Mouse (Mus musculus) midbrain, embryonic 13.5 days (tissue): ENCODE measurements at regions not wholly inside any gene's neighbourhood (a gene's known extent, or its start where the extent isn't known, plus 50 kb on each side); places are given as distances from the start of the nearest gene placed in this dataset.

Source experiments
- ATAC-seq: fragments of 200-750 bp; cut with Nextera tagmentation; 2 replicates; pipeline ENCODE4 v1.8.0; 2017; ENCODE audit warnings: mild to moderate bottlenecking, moderate TSS enrichment, moderate library complexity
- H3K27ac ChIP-seq: fragments of 300-500 bp; sonication (generic); 2 replicates; pipeline ENCODE4 v1.5.1; 2015; ENCODE audit warnings: inconsistent platforms, mild to moderate bottlenecking, moderate library complexity
- H3K27me3 ChIP-seq: fragments of 300-500 bp; sonication (generic); 2 replicates; pipeline ENCODE4 v1.6.1; 2015; ENCODE audit warnings: mild to moderate bottlenecking, inconsistent platforms
- H3K36me3 ChIP-seq: fragments of 300-500 bp; sonication (generic); 2 replicates; pipeline ENCODE4 v1.6.1; 2015; ENCODE audit warnings: mild to moderate bottlenecking, inconsistent platforms
- H3K4me1 ChIP-seq: fragments of 300-500 bp; sonication (generic); replicated peaks from 2 replicates; pipeline ENCODE4 v1.6.1; 2015; ENCODE audit warnings: inconsistent platforms
- H3K4me2 ChIP-seq: fragments of 300-500 bp; sonication (generic); replicated peaks from 2 replicates; pipeline ENCODE4 v1.6.1; 2015; ENCODE audit warnings: moderate library complexity, mild to moderate bottlenecking, inconsistent platforms
- H3K4me3 ChIP-seq: fragments of 300-500 bp; sonication (generic); replicated peaks from 2 replicates; pipeline ENCODE4 v1.5.1; 2015; ENCODE audit warnings: mild to moderate bottlenecking, inconsistent platforms
- H3K9ac ChIP-seq: fragments of 300-500 bp; sonication (generic); replicated peaks from 2 replicates; pipeline ENCODE4 v1.6.1; 2015; ENCODE audit warnings: mild to moderate bottlenecking, inconsistent platforms
- H3K9me3 ChIP-seq: fragments of 300-500 bp; sonication (generic); 2 replicates; pipeline ENCODE4 v1.6.1; 2016; ENCODE audit warnings: mild to moderate bottlenecking, inconsistent platforms
- WGBS: fragments of 180-500 bp; shearing (Covaris S2); methylation state at CpG from one replicate; pipeline ENCODE4 v1.1.7; 2015; 5-methylcytosine and 5-hydroxymethylcytosine counted together

DNA sequence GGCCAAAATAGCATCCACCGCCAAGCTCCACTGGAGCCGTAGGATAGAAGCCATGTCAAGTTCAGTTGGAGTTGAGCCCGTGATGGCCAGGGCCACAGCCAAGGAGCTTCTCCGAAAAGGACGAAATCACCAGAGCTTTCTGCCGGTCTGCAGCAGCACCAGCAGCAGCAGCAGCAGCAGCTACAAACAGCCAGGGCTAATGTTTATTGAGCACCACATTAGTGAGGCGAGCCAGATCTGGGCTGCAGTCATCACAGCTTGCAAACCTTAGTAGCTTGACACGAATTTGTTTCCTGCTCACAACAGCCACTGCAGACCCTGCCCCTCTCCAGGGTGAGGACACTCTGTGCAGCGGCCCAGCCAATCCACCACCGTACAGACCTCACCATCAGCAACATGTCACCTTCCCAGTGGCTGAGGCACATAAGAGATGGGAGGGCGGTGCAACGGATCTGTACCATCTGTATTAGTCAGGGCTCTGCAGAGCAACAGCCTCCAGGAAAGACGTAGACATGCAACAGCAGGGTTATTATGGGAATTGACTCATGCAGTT is 222.5 kb upstream of the Zmiz1 start:
- WGBS, result 85% methylated on average over 13 of the region's 13 CpGs
- Histone ChIP-seq H3K36me3 (no peaks in the 10 kb centered on the region), H3K27me3 (no peaks in the 10 kb centered on the region), H3K9me3 (no peaks in the 10 kb centered on the region), H3K27ac (no peak overlapping the region), H3K4me2 (no peak overlapping the region), H3K4me1 (peaks cover 20% of the 10 kb centered on the region; the same call in 1 of the 2 replicates), H3K4me3 (no peak overlapping the region), H3K9ac (no peak overlapping the region)
- 0 out of 2 replicates have a peak, but pooled peaks have one; percentile 46 for ATAC-seq

DNA sequence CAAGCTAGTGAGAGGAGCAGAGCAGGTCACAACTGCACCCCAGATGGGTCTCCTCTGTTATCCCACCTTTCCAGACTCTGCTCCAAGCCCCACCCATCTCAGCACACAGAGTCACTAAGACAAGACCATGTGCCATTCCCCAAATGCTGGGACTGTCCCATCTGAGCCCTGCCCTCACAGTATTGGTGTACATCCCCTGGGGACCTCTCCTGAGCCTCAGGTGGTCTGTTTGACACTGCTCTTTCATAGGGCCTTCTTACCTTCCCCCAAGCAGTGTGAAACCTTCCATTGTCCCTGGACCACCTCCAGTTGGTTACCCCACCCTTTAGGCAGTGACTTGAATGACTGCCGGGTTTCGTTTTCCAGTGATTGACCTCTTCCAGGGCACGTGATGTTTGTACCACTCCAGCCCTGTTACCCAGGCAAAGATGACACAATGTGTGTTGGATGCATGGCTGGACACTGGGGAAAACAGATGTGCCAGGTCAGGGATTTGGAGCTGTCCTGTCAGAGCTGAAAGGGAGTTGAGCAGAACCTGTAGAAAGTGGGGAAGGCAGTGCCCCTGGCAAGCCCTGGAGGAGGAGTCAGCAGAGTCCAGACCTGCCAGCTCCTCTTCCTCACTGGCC is 219.5 kb upstream of the Zmiz1 start:
- Histone ChIP-seq H3K4me2 (no peak overlapping the region), H3K4me1 (peaks cover 26% of the 10 kb centered on the region), H3K9ac (no peak overlapping the region), H3K4me3 (no peak overlapping the region), H3K27ac (no peak overlapping the region), H3K36me3 (no peaks in the 10 kb centered on the region), H3K9me3 (no peaks in the 10 kb centered on the region), H3K27me3 (no peaks in the 10 kb centered on the region)
- 65% methylated on average over 3 of the region's 3 CpGs for WGBS
- no peak for ATAC-seq

DNA sequence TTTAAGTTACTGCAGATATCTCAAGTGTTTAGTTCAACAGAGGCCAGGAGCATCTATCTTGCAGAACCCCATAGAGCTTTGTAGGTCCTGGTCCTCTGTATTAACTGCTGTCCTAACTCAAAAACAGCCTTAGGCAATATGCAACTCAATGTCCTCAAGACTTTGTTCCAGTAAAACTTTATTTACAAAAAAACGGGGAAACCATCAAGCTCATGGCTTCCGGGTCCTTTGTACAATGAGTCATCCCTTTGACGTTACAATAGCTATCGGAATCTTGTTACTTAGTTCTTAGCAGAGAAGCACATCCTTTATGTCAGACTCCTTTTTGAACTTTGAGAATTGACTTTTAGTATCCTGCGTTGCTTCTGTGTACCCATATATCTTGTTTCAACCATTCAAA is 216.2 kb upstream of the Zmiz1 start:
- no peak overlapping the region for H3K4me3 ChIP-seq
- H3K4me2 ChIP-seq, result no peak overlapping the region
- H3K9me3 ChIP-seq, result no peaks in the 10 kb centered on the region
- H3K27me3 ChIP-seq, result no peaks in the 10 kb centered on the region
- ATAC-seq, result no peak
- H3K36me3 ChIP-seq, result no peaks in the 10 kb centered on the region
- H3K4me1 ChIP-seq, result peaks cover 20% of the 10 kb centered on the region
- 89% methylated on average over 5 of the region's 5 CpGs for WGBS
- 0 out of 2 replicates have a peak overlapping the region, but pooled peaks have one; percentile 19 for H3K27ac ChIP-seq
- H3K9ac ChIP-seq, result no peak overlapping the region

DNA sequence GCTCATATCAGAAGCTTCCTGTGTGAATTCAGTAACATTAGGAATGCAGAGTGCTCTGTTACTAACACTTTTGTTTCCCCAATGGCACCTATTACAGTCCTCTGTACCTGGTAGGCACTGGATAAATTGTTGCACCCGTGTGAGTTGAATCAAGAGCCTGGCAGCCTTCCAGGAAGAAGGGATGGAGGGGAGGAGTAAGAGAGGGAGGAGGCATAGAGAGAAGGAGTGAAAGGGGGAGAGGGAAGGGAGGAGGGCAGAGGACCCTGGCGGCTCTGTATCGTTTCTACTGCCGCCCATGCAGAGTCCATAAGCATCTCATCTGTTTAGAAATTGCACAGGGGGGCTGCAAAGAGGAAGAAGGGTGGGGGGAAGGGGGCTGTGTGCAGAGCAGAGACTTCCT is 215.7 kb upstream of the Zmiz1 start:
- Histone ChIP-seq H3K36me3 (no peaks in the 10 kb centered on the region), H3K4me1 (peaks cover 20% of the 10 kb centered on the region), H3K27ac (peak overlapping the region; percentile 19; the same call in 1 of the 2 replicates), H3K4me3 (no peak overlapping the region), H3K9me3 (0 out of 2 replicates have a peak, but pooled peaks cover under 1% of the 10 kb centered on the region), H3K4me2 (no peak overlapping the region), H3K27me3 (no peaks in the 10 kb centered on the region), H3K9ac (no peak overlapping the region)
- 33% methylated on average over 4 of the region's 4 CpGs for WGBS
- ATAC-seq, result 0 out of 2 replicates have a peak, but pooled peaks have one; percentile 32

DNA sequence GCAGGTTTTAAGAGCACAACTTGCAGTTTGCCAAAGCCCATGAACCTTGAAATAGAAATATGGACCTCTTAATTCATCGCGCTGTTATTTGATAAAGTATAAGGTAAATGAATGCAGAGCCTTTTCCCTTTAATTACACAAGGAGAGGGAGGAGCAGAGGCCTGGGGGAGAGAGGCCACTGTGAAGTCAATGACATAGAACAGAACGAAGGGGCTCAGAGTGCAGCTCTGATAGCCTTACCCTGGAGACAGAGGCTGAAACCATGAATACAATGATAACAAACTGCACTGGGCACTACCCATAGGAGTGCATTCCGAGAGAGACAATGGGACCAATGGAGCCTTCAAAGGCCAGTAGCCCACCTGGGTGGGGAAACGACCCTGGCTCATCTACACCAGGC is 215.3 kb upstream of the Zmiz1 start:
- H3K9me3 ChIP-seq, result 0 out of 2 replicates have a peak, but pooled peaks cover 5% of the 10 kb centered on the region
- H3K4me3 ChIP-seq, result no peak overlapping the region
- H3K27me3 ChIP-seq, result no peaks in the 10 kb centered on the region
- peak overlapping the region; percentile 19; the same call in 1 of the 2 replicates for H3K27ac ChIP-seq
- no peaks in the 10 kb centered on the region for H3K36me3 ChIP-seq
- peaks cover 20% of the 10 kb centered on the region for H3K4me1 ChIP-seq
- no peak overlapping the region for H3K9ac ChIP-seq
- ATAC-seq, result 0 out of 2 replicates have a peak, but pooled peaks have one; percentile 30
- no peak overlapping the region for H3K4me2 ChIP-seq
- 52% methylated on average over 5 of the region's 5 CpGs for WGBS

DNA sequence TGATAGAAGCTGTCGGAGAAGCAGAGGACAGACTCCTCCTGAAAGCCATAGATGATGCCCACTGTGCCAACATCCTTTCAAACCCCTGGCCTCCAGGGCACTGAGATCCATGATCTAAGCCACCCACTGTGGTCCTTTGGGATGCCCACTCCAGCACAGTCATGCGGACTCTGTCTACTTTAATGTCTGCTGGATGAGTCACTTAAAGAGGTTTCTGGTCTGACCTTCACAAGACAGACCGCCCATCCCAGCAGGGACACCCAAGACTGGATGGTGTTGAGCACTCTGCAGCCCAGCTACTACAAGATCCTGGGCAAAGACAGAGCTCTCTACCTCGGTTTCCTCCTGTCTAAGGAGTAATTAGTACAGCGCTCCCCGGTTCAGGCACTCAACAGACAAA is 214.1 kb upstream of the Zmiz1 start:
- no peaks in the 10 kb centered on the region for H3K36me3 ChIP-seq
- no peak overlapping the region for H3K4me2 ChIP-seq
- no peaks in the 10 kb centered on the region for H3K27me3 ChIP-seq
- no peak overlapping the region for H3K4me3 ChIP-seq
- WGBS, result 93% methylated on average over 6 of the region's 6 CpGs
- no peak for ATAC-seq
- peaks cover 17% of the 10 kb centered on the region for H3K4me1 ChIP-seq
- H3K9me3 ChIP-seq, result 0 out of 2 replicates have a peak, but pooled peaks cover 5% of the 10 kb centered on the region
- no peak overlapping the region for H3K9ac ChIP-seq
- H3K27ac ChIP-seq, result no peak overlapping the region

DNA sequence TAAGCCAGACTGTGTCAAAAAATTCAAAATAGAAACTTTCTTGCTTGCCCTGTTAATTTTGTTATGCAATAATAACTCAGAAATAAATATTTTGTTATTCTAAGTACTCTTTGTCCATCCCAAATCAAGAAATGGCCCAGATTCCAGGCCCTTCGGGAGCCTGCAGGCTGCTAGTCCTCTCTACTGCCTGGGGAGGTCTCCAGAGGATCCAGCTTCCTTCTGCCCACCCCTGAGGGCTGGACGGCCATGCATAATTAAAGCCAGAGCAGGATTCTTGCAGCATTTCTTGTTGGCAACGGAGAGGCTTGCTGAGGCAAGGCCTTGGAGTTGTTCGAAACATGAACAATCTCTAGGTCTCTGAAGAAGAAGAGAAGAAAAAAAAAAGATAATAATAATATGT is 213.3 kb upstream of the Zmiz1 start:
- Histone ChIP-seq H3K4me3 (no peak overlapping the region), H3K4me1 (peaks cover 17% of the 10 kb centered on the region), H3K4me2 (no peak overlapping the region), H3K9ac (no peak overlapping the region), H3K9me3 (0 out of 2 replicates have a peak, but pooled peaks cover 5% of the 10 kb centered on the region), H3K27ac (no peak overlapping the region), H3K27me3 (no peaks in the 10 kb centered on the region), H3K36me3 (no peaks in the 10 kb centered on the region)
- ATAC-seq, result no peak
- 71% methylated on average over 4 of the region's 4 CpGs for WGBS

DNA sequence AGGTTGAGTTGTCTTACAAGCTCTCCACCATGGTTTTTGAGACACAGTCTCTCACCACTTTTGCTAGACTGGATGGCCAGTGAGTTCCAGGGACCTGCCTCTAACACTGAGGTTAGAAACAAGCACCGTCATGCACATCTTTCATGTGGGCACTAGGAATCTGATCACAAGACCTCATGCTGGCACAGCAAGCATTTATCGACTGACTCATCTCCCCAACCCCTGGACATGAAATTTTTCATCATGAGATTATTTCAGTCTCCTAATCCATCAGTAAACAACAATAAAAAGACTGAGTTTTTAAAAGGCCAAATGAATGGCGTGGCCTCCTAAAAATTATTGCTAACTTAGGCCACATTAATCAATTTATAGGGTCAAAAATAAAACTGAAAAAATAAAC is 210.0 kb upstream of the Zmiz1 start:
- Histone ChIP-seq H3K4me1 (peaks cover 20% of the 10 kb centered on the region), H3K4me2 (no peak overlapping the region), H3K9ac (no peak overlapping the region), H3K4me3 (no peak overlapping the region), H3K27ac (no peak overlapping the region), H3K27me3 (no peaks in the 10 kb centered on the region), H3K36me3 (no peaks in the 10 kb centered on the region), H3K9me3 (0 out of 2 replicates have a peak, but pooled peaks cover 5% of the 10 kb centered on the region)
- no peak for ATAC-seq
- 89% methylated on average over 3 of the region's 3 CpGs for WGBS

DNA sequence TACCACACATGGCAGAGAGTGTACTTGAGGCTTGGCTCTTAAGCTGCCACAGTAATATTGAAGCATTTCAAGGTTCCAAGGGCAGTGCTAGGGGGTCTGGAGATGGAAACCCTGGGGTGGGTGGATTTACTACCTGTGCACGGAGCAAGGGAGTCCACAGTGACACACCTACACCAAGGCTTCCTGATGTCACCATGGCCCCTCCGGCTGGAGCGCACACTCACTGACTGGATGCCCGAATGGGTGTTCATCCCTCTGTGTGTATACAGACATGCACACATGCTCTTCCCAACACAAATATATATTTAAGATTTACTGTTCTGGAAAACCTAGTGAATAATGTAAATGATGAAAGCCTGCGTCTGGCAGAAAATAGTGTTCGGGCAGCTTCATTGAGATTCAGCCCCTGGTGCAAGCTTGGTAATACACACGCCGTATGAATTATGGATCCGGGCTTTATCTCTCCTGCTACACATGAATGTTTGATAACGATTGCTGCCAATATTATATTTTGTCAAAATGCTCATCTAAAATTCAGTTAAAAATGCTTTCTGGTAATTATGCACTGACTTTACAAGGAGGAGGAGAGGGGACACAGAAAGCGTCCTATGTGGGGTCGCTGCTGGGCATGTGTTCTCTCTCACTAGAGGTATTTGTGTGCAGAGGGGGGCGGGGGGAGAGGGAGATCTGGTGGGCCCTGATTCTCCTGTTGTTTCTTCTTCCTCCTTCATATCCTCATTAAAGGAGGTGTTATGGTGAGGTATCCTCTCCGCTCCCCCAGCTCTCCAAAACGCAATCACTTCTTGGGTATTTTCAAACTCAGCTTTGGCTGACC is 205.8 kb upstream of the Zmiz1 start:
- no peak overlapping the region for H3K9ac ChIP-seq
- 0 out of 2 replicates have a peak, but pooled peaks cover 5% of the 10 kb centered on the region for H3K9me3 ChIP-seq
- no peaks in the 10 kb centered on the region for H3K27me3 ChIP-seq
- peak overlapping the region; percentile 81 for H3K27ac ChIP-seq
- peak; percentile 79 for ATAC-seq
- 71% methylated on average over 15 of the region's 15 CpGs for WGBS
- no peak overlapping the region for H3K4me3 ChIP-seq
- no peaks in the 10 kb centered on the region for H3K36me3 ChIP-seq
- no peak overlapping the region for H3K4me2 ChIP-seq
- peaks cover 13% of the 10 kb centered on the region for H3K4me1 ChIP-seq

DNA sequence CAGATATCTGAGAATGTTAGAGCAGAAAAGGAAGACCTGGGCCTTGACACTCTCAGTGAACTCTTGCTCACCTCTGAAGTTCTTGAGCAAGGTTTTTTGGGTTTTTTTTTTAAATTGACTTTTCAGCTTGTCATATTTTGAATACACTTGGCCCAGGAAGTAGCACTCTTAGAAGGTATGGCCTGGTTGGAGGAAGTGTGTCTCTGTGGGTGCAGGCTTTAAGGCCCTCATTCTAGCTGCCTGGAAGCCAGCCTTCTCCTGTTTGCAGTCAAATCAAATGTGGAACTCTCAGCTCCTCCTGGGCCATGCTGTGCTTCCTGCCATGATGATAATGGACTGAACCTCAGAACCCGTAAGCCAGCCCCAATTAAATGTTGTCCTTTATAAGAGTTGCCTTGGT is 195.9 kb upstream of the Zmiz1 start:
- H3K27ac ChIP-seq, result no peak overlapping the region
- H3K36me3 ChIP-seq, result no peaks in the 10 kb centered on the region
- peaks cover 20% of the 10 kb centered on the region for H3K4me1 ChIP-seq
- H3K27me3 ChIP-seq, result no peaks in the 10 kb centered on the region
- no peaks in the 10 kb centered on the region for H3K9me3 ChIP-seq
- no peak for ATAC-seq
- no peak overlapping the region for H3K4me3 ChIP-seq
- no peak overlapping the region for H3K4me2 ChIP-seq
- no peak overlapping the region for H3K9ac ChIP-seq
- WGBS, result 97% methylated on average over 1 of the region's 1 CpGs

DNA sequence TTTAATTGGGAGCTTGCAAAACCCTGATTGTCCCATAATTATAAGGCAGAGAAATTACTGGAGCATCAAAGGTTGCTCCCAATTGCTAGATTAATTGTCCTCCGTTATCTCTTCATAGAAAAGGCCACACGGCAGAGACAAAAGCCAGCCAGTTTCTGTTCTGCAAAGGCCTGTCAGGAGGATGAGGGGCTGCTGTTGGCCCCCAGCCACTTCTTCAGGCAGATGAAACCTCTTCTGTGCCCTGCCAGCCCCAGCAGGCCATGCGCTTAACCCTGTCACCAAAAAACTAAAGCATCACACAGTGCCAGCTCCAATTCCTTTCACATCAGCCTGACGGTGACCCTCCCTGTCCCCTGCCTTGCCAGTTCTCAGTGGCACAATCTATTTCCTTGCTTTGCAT is 192.1 kb upstream of the Zmiz1 start:
- H3K9ac ChIP-seq, result peak overlapping the region; percentile 36
- no peaks in the 10 kb centered on the region for H3K36me3 ChIP-seq
- 39% methylated on average over 4 of the region's 4 CpGs for WGBS
- peaks cover 47% of the 10 kb centered on the region for H3K4me1 ChIP-seq
- no peak overlapping the region for H3K4me3 ChIP-seq
- no peak for ATAC-seq
- no peaks in the 10 kb centered on the region; the same call in 1 of the 2 replicates for H3K27me3 ChIP-seq
- no peak overlapping the region for H3K4me2 ChIP-seq
- H3K27ac ChIP-seq, result peak overlapping the region; percentile 46
- H3K9me3 ChIP-seq, result no peaks in the 10 kb centered on the region

DNA sequence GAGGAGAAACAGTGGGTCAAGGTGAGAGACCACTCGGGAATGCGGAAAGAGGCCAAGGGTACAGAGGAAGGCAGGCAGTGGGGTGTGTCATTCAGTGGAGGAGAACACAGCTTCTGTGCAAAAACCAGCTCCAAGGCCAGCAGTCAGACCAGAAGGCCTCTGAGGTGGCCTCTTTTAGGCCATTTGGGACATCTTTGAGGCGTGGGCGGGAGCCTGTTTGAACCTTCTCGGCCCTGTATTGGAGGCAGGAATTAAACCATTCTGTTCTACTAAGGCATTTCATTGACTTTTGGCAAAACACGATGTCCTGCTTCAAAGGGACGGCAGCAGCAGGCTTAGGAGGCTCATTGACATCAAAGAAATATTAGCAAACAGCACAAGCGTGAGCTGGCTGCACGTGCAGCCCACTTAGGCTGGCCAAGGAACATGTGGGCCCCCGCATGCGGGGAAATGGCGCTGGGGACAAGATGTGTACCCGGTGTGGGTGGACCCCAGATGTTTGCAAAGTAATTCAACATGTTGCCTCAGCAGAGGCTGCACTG is 190.8 kb upstream of the Zmiz1 start:
- H3K4me1 ChIP-seq, result peaks cover 47% of the 10 kb centered on the region
- no peaks in the 10 kb centered on the region; the same call in 1 of the 2 replicates for H3K27me3 ChIP-seq
- ATAC-seq, result no peak
- WGBS, result 71% methylated on average over 13 of the region's 13 CpGs
- no peaks in the 10 kb centered on the region for H3K9me3 ChIP-seq
- H3K4me2 ChIP-seq, result no peak overlapping the region
- no peak overlapping the region for H3K9ac ChIP-seq
- no peak overlapping the region for H3K4me3 ChIP-seq
- H3K27ac ChIP-seq, result 0 out of 2 replicates have a peak overlapping the region, but pooled peaks have one; percentile 7
- no peaks in the 10 kb centered on the region for H3K36me3 ChIP-seq
